Comparison of ENCODE assay signal across 9 mouse cellular contexts in genomic region chr15:83112898-83113297, GRCm38 (mm10). TPM values are rescaled to one million over a fixed set of nuclear protein-coding genes. Genes with fewer than 3 reads are reported as not detected.
DNase-seq lines count a peak whose midpoint lies in the region; ATAC-seq lines count a peak whose summit lies in the region.
"Had no signal": no experiment of that assay in that cellular context is flagged by ENCODE, and none has a peak within 500 bp of the region (broad histone marks: within the 10 kb centered on the region; RNA-seq: fewer than 3 reads in every experiment).

No protein-coding gene starts in this region.

- H3K27ac ChIP-seq in intestine, embryonic 15.5 days = no peak overlapping the region
- H3K27ac ChIP-seq in limb, embryonic 11.5 days (replicated peaks; ENCODE audit: low read depth, low read length) = no peak overlapping the region
- no peak overlapping the region for H3K27ac ChIP-seq in midbrain, embryonic 13.5 days
- H3K27ac ChIP-seq: liver, embryonic 15.5 days had no signal

- H3K4me2 ChIP-seq in intestine, embryonic 15.5 days (replicated peaks) = no peak overlapping the region
- H3K4me2 ChIP-seq in limb, embryonic 11.5 days (ENCODE audit: low read depth, severe bottlenecking) = no peak overlapping the region
- 0 out of 2 replicates have a peak overlapping the region, but pooled peaks have one; percentile 19 for H3K4me2 ChIP-seq in midbrain, embryonic 13.5 days (replicated peaks)
- H3K4me2 ChIP-seq: liver, embryonic 15.5 days had no signal

- peaks cover 5% of the 10 kb centered on the region; the same call in 1 of the 2 replicates for H3K4me1 ChIP-seq in intestine, embryonic 15.5 days (replicated peaks)
- 0 out of 2 replicates have a peak, but pooled peaks cover 2% of the 10 kb centered on the region for H3K4me1 ChIP-seq in limb, embryonic 11.5 days (ENCODE audit: control insufficient read depth, insufficient read depth, low read length)
- H3K4me1 ChIP-seq in midbrain, embryonic 13.5 days (replicated peaks) = peaks cover 30% of the 10 kb centered on the region

- peak; percentile 88 for ATAC-seq in granulocyte monocyte progenitor cell, adult 5-6 weeks (replicated peaks; ENCODE audit: poor library complexity, severe bottlenecking)
- peak; percentile 65 for ATAC-seq in intestine, embryonic 15.5 days
- ATAC-seq in limb, embryonic 11.5 days (ENCODE audit: insufficient number of reproducible peaks, low FRiP score, low TSS enrichment, low read depth) = no peak
- peak; percentile 59; the same call in 1 of the 2 replicates for ATAC-seq in midbrain, embryonic 13.5 days

- H3K36me3 ChIP-seq in intestine, embryonic 15.5 days = peaks cover 10% of the 10 kb centered on the region; the same call in 1 of the 2 replicates
- H3K36me3 ChIP-seq in limb, embryonic 11.5 days (ENCODE audit: control insufficient read depth, insufficient read depth, low read length) = no peaks in the 10 kb centered on the region
- peaks cover 35% of the 10 kb centered on the region for H3K36me3 ChIP-seq in midbrain, embryonic 13.5 days

- H3K9me3 ChIP-seq in intestine, embryonic 15.5 days = no peaks in the 10 kb centered on the region
- H3K9me3 ChIP-seq in limb, embryonic 11.5 days (ENCODE audit: control insufficient read depth, low read length) = no peaks in the 10 kb centered on the region
- H3K9me3 ChIP-seq in midbrain, embryonic 13.5 days = no peaks in the 10 kb centered on the region
- H3K9me3 ChIP-seq: liver, embryonic 15.5 days had no signal

- no peak overlapping the region for H3K4me3 ChIP-seq in intestine, embryonic 15.5 days (replicated peaks)
- H3K4me3 ChIP-seq in limb, embryonic 11.5 days (ENCODE audit: low read depth, low read length) = no peak overlapping the region
- no peak overlapping the region for H3K4me3 ChIP-seq in midbrain, embryonic 13.5 days (replicated peaks)
- H3K4me3 ChIP-seq: liver, embryonic 15.5 days had no signal

- peak; percentile 26 for DNase-seq in cerebellum, adult 11 months
- no peak for DNase-seq in cerebellum, adult 11-12 months
- peak; percentile 71 for DNase-seq in embryo, embryonic 10.5 days (ENCODE audit: low spot score)
- DNase-seq in limb, embryonic 11.5 days (ENCODE audit: low spot score) = peak; percentile 80
- peak; percentile 18 for DNase-seq in spleen, adult 12 weeks (ENCODE audit: low spot score)

- H3K27me3 ChIP-seq in intestine, embryonic 15.5 days (replicated peaks) = no peaks in the 10 kb centered on the region
- H3K27me3 ChIP-seq in limb, embryonic 11.5 days (ENCODE audit: control insufficient read depth, insufficient read depth, low read length) = no peaks in the 10 kb centered on the region
- 0 out of 2 replicates have a peak, but pooled peaks cover 3% of the 10 kb centered on the region for H3K27me3 ChIP-seq in midbrain, embryonic 13.5 days
- H3K27me3 ChIP-seq: liver, embryonic 15.5 days had no signal

- H3K9ac ChIP-seq in intestine, embryonic 15.5 days = no peak overlapping the region
- H3K9ac ChIP-seq in limb, embryonic 11.5 days (ENCODE audit: low read length) = no peak overlapping the region
- H3K9ac ChIP-seq in midbrain, embryonic 13.5 days (replicated peaks) = 0 out of 2 replicates have a peak overlapping the region, but pooled peaks have one; percentile 44
- H3K9ac ChIP-seq: liver, embryonic 15.5 days had no signal

- 9% methylated on average over 11 of the region's 11 CpGs for WGBS in intestine, embryonic 15.5 days
- WGBS in limb, embryonic 11.5 days = 14% methylated on average over 10 of the region's 11 CpGs
- 12% methylated on average over 9 of the region's 11 CpGs for WGBS in midbrain, embryonic 13.5 days

RNA-seq across cellular contexts. Expression of gene Rrp7a, which starts 9.7 kb away (rescaled TPM):
- total RNA-seq in granulocyte monocyte progenitor cell, adult 5-6 weeks (2014; fragmentation: Nextera tagmentation) = 26.9 and 35.9 TPM in 2 replicates
- 50.0 and 88.6 TPM in 2 replicates for total RNA-seq in granulocyte monocyte progenitor cell, adult 5-6 weeks (2017)
- polyA plus RNA-seq in intestine, embryonic 15.5 days (2015; fragmentation: Nextera tagmentation; extraction: Ambion mirVana) = 64.0 and 66.7 TPM in 2 replicates
- polyA plus RNA-seq in limb, embryonic 11.5 days (2014; fragmentation: Nextera tagmentation; extraction: Ambion mirVana) = 53.5 and 57.3 TPM in 2 replicates
- 72.4 and 77.0 TPM in 2 replicates for polyA plus RNA-seq in midbrain, embryonic 13.5 days (2015; fragmentation: Nextera tagmentation; extraction: Ambion mirVana)

RNA-seq across cellular contexts. Expression of gene Serhl, which starts 23.6 kb away (rescaled TPM):
- total RNA-seq in granulocyte monocyte progenitor cell, adult 5-6 weeks (2014; fragmentation: Nextera tagmentation) = 48.6 and 66.5 TPM in 2 replicates
- 28.0 and 39.1 TPM in 2 replicates for total RNA-seq in granulocyte monocyte progenitor cell, adult 5-6 weeks (2017)
- 56.3 and 61.7 TPM in 2 replicates for polyA plus RNA-seq in intestine, embryonic 15.5 days (2015; fragmentation: Nextera tagmentation; extraction: Ambion mirVana)
- polyA plus RNA-seq in limb, embryonic 11.5 days (2014; fragmentation: Nextera tagmentation; extraction: Ambion mirVana) = 45.6 and 48.2 TPM in 2 replicates
- polyA plus RNA-seq in midbrain, embryonic 13.5 days (2015; fragmentation: Nextera tagmentation; extraction: Ambion mirVana) = 27.2 and 30.6 TPM in 2 replicates

RNA-seq across cellular contexts. Expression of gene Poldip3, which starts 36.3 kb away (rescaled TPM):
- 56.1 and 72.5 TPM in 2 replicates for total RNA-seq in granulocyte monocyte progenitor cell, adult 5-6 weeks (2014; fragmentation: Nextera tagmentation)
- total RNA-seq in granulocyte monocyte progenitor cell, adult 5-6 weeks (2017) = 78.7 and 81.9 TPM in 2 replicates
- 108 and 109 TPM in 2 replicates for polyA plus RNA-seq in intestine, embryonic 15.5 days (2015; fragmentation: Nextera tagmentation; extraction: Ambion mirVana)
- 176 and 182 TPM in 2 replicates for polyA plus RNA-seq in limb, embryonic 11.5 days (2014; fragmentation: Nextera tagmentation; extraction: Ambion mirVana)
- 166 and 169 TPM in 2 replicates for polyA plus RNA-seq in midbrain, embryonic 13.5 days (2015; fragmentation: Nextera tagmentation; extraction: Ambion mirVana)

RNA-seq across cellular contexts. Expression of gene Cyb5r3, which starts 59.5 kb away (rescaled TPM):
- 48.7 and 61.3 TPM in 2 replicates for total RNA-seq in granulocyte monocyte progenitor cell, adult 5-6 weeks (2014; fragmentation: Nextera tagmentation)
- total RNA-seq in granulocyte monocyte progenitor cell, adult 5-6 weeks (2017) = 22.4 and 27.8 TPM in 2 replicates
- 176 and 218 TPM in 2 replicates for polyA plus RNA-seq in intestine, embryonic 15.5 days (2015; fragmentation: Nextera tagmentation; extraction: Ambion mirVana)
- polyA plus RNA-seq in limb, embryonic 11.5 days (2014; fragmentation: Nextera tagmentation; extraction: Ambion mirVana) = 136 and 149 TPM in 2 replicates
- 123 and 133 TPM in 2 replicates for polyA plus RNA-seq in midbrain, embryonic 13.5 days (2015; fragmentation: Nextera tagmentation; extraction: Ambion mirVana)
